Mouse (Mus musculus) bone marrow macrophage, adult 2 months (primary cell): ENCODE data around the gene Ebf1.

Experiments
- CTCF ChIP-seq: IDR thresholded peaks from 2 replicates; pipeline ENCODE4 v1.5.1; 2012; ENCODE audit warnings: low read depth, mild to moderate bottlenecking, low read length, moderate library complexity
- POLR2A ChIP-seq: IDR thresholded peaks from 2 replicates; pipeline ENCODE4 v1.6.1; 2012; ENCODE audit warnings: mild to moderate bottlenecking, low read depth, low read length, borderline replicate concordance

DNA sequence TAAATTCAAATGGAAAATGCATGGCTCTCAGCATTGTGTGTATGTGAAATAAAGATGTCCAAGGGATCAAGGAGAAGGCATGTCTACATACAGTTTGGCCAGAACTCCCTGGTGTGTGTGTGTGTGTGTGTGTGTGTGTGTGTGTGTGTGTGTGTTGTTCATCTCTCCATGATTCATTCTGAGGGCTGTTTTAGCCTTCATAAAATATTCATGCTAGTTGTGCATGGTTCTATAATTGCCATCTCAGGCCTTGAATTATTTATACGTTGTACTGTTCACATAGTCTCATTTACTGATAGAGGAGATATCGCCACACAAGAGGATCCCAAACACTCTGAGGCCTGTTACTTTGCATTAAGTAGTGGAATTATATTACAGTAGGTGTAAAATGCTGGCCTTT, 220.5 kb downstream of the Ebf1 start:
- TF ChIP-seq CTCF (no peak), POLR2A (no peak)
